Mouse (Mus musculus) cerebral cortex, adult 2 months (tissue): ENCODE measurements around the gene Slc16a14.

ENCODE experiments used
- WGBS: fragments of 180-500 bp; shearing (Covaris S2); methylation state at CpG from one replicate; pipeline ENCODE4 v1.1.7; 2018; 5-methylcytosine and 5-hydroxymethylcytosine counted together

Slc16a14 gene

GRCm38 (mm10) chr1:84866231-84866630 lies 68.7 kb downstream of the Slc16a14 start:
- WGBS: 85% methylated on average over 6 of the region's 6 CpGs

- WGBS: 73% methylated on average over 2 of the region's 2 CpGs
Measured at GRCm38 (mm10) chr1:84864645-84865044, 70.3 kb downstream of the Slc16a14 start.

GRCm38 (mm10) chr1:84861255-84861630 lies 73.7 kb downstream of the Slc16a14 start:
- 68% methylated on average over 1 of the region's 1 CpGs for WGBS

GRCm38 (mm10) chr1:84860360-84861254 lies 74.3 kb downstream of the Slc16a14 start:
- WGBS: 84% methylated on average over 10 of the region's 10 CpGs

- whole genome bisulfite sequencing: 96% methylated on average over 6 of the region's 6 CpGs
Measured at GRCm38 (mm10) chr1:84859597-84859996, 75.3 kb downstream of the Slc16a14 start.
